Mouse (Mus musculus) kidney, adult 2 months (tissue): Measurements from ENCODE around the gene Tmem56.

Experiments used
- CTCF ChIP-seq: fragments of 200-500 bp; conservative IDR thresholded peaks from 2 replicates; pipeline ENCODE4 v1.5.1; 2011; ENCODE audit warnings: low read depth, mild to moderate bottlenecking, control low read depth, low read length, moderate library complexity, mixed read lengths; ENCODE audit not compliant: insufficient read depth, insufficient read length
- POLR2A ChIP-seq: fragments of 200-500 bp; IDR thresholded peaks from one replicate; pipeline ENCODE4 v1.6.1; 2011; ENCODE audit warnings: low read depth, low read length, control low read depth

DNA sequence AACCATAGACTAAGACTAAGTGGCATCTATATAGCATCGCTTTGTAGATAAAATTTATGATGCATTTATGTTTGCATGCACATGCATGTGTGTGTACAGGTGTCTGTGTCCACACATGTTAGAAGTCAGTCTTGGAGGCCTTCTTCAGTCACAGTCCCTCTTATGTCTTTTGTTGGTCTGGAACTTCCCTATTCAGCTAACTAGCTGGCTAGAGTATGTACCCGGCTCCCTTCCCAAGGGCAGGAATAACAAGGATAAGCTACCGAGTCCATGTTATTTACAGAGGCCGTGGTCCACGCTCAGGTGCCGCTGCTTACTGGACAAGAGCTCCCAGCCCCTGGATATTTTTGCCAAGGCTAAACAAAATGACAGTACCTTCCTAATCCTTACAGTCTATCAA lies 58.7 kb downstream of the Tmem56 start:
- no peak for TF ChIP-seq CTCF
- TF ChIP-seq POLR2A = no peak
